Mouse (Mus musculus) common myeloid progenitor, adult 5-6 weeks (primary cell): ENCODE results near the gene Il1r1. TPM values are rescaled to one million over a fixed set of nuclear protein-coding genes. Genes with fewer than 3 reads are reported as not detected.
"Not testable (repeated sequence)": the region's sequence is repeated elsewhere in the genome, so short reads cannot be mapped to it uniquely, and the experiment has no call there.

Experiments
- ATAC-seq: replicated peaks from 2 replicates; pipeline ENCODE4 v1.8.0; 2016; ENCODE audit warnings: low read depth, mild to moderate bottlenecking, moderate TSS enrichment, inconsistent platforms; ENCODE audit not compliant: poor library complexity, severe bottlenecking
- total RNA-seq: library from RNA; stranded (forward); fragments of 200-1000, 187-1606 nt; gene quantifications from 2 replicates; pipeline ENCODE4 v1.2.3, GENCODE M21; 2017

The Il1r1 gene
- total RNA-seq, 1 experiment from 2014 or later, result 14.4 TPM

- ATAC-seq, result no peak; the same call in 1 of the 2 replicates
These were observed 78.4 kb downstream of the Il1r1 start for GRCm38 (mm10) chr1:40303179-40303866.

GRCm38 (mm10) chr1:40304321-40304720 lies 79.4 kb downstream of the Il1r1 start:
- ATAC-seq, result not testable (repeated sequence)

GRCm38 (mm10) chr1:40306111-40306510 lies 81.2 kb downstream of the Il1r1 start:
- ATAC-seq, result no peak

GRCm38 (mm10) chr1:40311123-40311522 lies 86.2 kb downstream of the Il1r1 start:
- no peak for ATAC-seq

GRCm38 (mm10) chr1:40311625-40312024 lies 86.7 kb downstream of the Il1r1 start:
- no peak for ATAC-seq

GRCm38 (mm10) chr1:40314016-40314415 lies 89.1 kb downstream of the Il1r1 start:
- ATAC-seq, result no peak

- no peak for ATAC-seq
These were observed 92.8 kb downstream of the Il1r1 start for GRCm38 (mm10) chr1:40317657-40318056.

- ATAC-seq, result peak; percentile 62
These were observed 96.9 kb downstream of the Il1r1 start for GRCm38 (mm10) chr1:40321824-40322223.

GRCm38 (mm10) chr1:40322543-40322942 lies 97.7 kb downstream of the Il1r1 start:
- no peak for ATAC-seq

- ATAC-seq, result peak; percentile 55
These were observed 99.6 kb downstream of the Il1r1 start, which contains the start of gene Il1rl2 for GRCm38 (mm10) chr1:40324457-40324856. TSS of gene Il1rl2 (plus strand) at chr1:40324610.

GRCm38 (mm10) chr1:40324955-40325702 lies 100.2 kb downstream of the Il1r1 start:
- peak; percentile 19 for ATAC-seq

- no peak for ATAC-seq
These were observed 100.9 kb downstream of the Il1r1 start for GRCm38 (mm10) chr1:40325711-40326327.

- ATAC-seq, result no peak
These were observed 102.7 kb downstream of the Il1r1 start for GRCm38 (mm10) chr1:40327604-40328003.

GRCm38 (mm10) chr1:40329526-40329925 lies 104.6 kb downstream of the Il1r1 start:
- no peak for ATAC-seq

- ATAC-seq, result no peak
These were observed 105.3 kb downstream of the Il1r1 start for GRCm38 (mm10) chr1:40330181-40330580.

- ATAC-seq, result no peak
These were observed 114.5 kb downstream of the Il1r1 start for GRCm38 (mm10) chr1:40339346-40339745.

GRCm38 (mm10) chr1:40340102-40340501 lies 115.2 kb downstream of the Il1r1 start:
- no peak for ATAC-seq

GRCm38 (mm10) chr1:40352158-40352903 lies 127.5 kb downstream of the Il1r1 start:
- ATAC-seq, result no peak

GRCm38 (mm10) chr1:40352904-40353286 lies 128.0 kb downstream of the Il1r1 start:
- ATAC-seq, result no peak

GRCm38 (mm10) chr1:40354665-40355064 lies 129.8 kb downstream of the Il1r1 start:
- 0 out of 2 replicates have a peak, but pooled peaks have one; percentile 8 for ATAC-seq
